Mouse (Mus musculus) stomach, embryonic 16.5 days (tissue): ENCODE data around the gene Galntl5. TPM values are rescaled to one million over a fixed set of nuclear protein-coding genes. Genes with fewer than 3 reads are reported as not detected.
"Not testable (repeated sequence)": the region's sequence is repeated elsewhere in the genome, so short reads cannot be mapped to it uniquely, and the experiment has no call there.

Experiments used
- ATAC-seq: fragments of 200-750 bp; cut with Nextera tagmentation; 2 replicates; pipeline ENCODE4 v1.8.0; 2017; ENCODE audit warnings: moderate number of reproducible peaks, moderate TSS enrichment; ENCODE audit not compliant: insufficient read depth, low FRiP score
- H3K27ac ChIP-seq: fragments of 300-500 bp; sonication (generic); 2 replicates; pipeline ENCODE4 v1.5.1; 2014; ENCODE audit warnings: low read length
- H3K27me3 ChIP-seq: fragments of 300-500 bp; sonication (generic); 2 replicates; pipeline ENCODE4 v1.6.1; 2014; ENCODE audit warnings: low read length, control low read depth, mixed read lengths; ENCODE audit not compliant: control insufficient read depth, insufficient read depth
- H3K36me3 ChIP-seq: fragments of 300-500 bp; sonication (generic); 2 replicates; pipeline ENCODE4 v1.6.1; 2014; ENCODE audit warnings: low read length; ENCODE audit not compliant: control insufficient read depth, insufficient read depth
- H3K4me1 ChIP-seq: fragments of 300-500 bp; sonication (generic); 2 replicates; pipeline ENCODE4 v1.6.1; 2014; ENCODE audit warnings: low read length, control low read depth, mixed read lengths; ENCODE audit not compliant: control insufficient read depth, insufficient read depth
- H3K4me2 ChIP-seq: fragments of 300-500 bp; sonication (generic); 2 replicates; pipeline ENCODE4 v1.6.1; 2014; ENCODE audit warnings: low read depth, low read length, mixed read lengths
- H3K4me3 ChIP-seq: fragments of 300-500 bp; sonication (generic); replicated peaks from 2 replicates; pipeline ENCODE4 v1.5.1; 2014; ENCODE audit warnings: mild to moderate bottlenecking, low read length
- H3K9ac ChIP-seq: fragments of 300-500 bp; sonication (generic); 2 replicates; pipeline ENCODE4 v1.6.1; 2014; ENCODE audit warnings: low read length
- H3K9me3 ChIP-seq: fragments of 300-500 bp; sonication (generic); replicated peaks from 2 replicates; pipeline ENCODE4 v1.6.1; 2016; ENCODE audit warnings: low read length, control low read depth; ENCODE audit not compliant: control insufficient read depth
- WGBS: fragments of 180-500 bp; shearing (Covaris S2); extraction: QIAGEN DNeasy Blood & Tissue Kit; methylation state at CpG from one replicate; pipeline ENCODE4 v1.1.7; 2014; 5-methylcytosine and 5-hydroxymethylcytosine counted together
- polyA plus RNA-seq: library from polyadenylated mRNA; unstranded; fragments of >200 nt; fragmentation: Nextera tagmentation; extraction: Ambion mirVana; gene quantifications from 2 replicates; pipeline ENCODE4 v1.2.1, GENCODE M21; 2015

Galntl5 gene
- polyA plus RNA-seq, 1 experiment from 2014 or later = not detected

GRCm38 (mm10) chr5:25162981-25163380 lies 18.3 kb upstream of the Galntl5 start:
- H3K27me3 ChIP-seq = no peaks in the 10 kb centered on the region
- H3K9ac ChIP-seq = no peak overlapping the region
- no peak overlapping the region for H3K4me2 ChIP-seq
- H3K9me3 ChIP-seq = 0 out of 2 replicates have a peak, but pooled peaks cover 4% of the 10 kb centered on the region
- no peak overlapping the region for H3K4me3 ChIP-seq
- WGBS = 59% methylated on average over 4 of the region's 4 CpGs
- no peaks in the 10 kb centered on the region for H3K4me1 ChIP-seq
- H3K36me3 ChIP-seq = no peaks in the 10 kb centered on the region
- peak; percentile 83 for ATAC-seq
- H3K27ac ChIP-seq = no peak overlapping the region

DNA sequence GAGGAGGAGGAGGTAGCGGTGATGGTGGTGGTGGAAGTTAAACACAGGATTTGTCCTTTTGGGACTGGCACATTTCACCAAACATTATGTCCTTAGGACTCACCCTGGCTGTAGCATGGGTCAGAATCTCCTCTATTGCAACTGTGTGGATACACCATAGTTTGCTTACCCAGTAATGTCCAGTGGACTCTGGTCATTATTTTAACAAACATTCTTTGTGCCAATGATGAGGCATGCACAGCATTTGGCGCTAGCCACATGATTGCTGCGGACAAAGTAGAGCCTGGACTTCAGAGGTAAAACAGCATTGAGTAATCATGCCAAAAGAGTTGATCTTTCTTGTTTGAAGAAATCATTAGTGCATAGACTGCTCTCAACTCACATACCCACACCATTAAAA lies 17.3 kb upstream of the Galntl5 start:
- no peak overlapping the region for H3K9ac ChIP-seq
- no peak overlapping the region for H3K27ac ChIP-seq
- no peaks in the 10 kb centered on the region for H3K36me3 ChIP-seq
- no peaks in the 10 kb centered on the region for H3K9me3 ChIP-seq
- no peaks in the 10 kb centered on the region for H3K27me3 ChIP-seq
- no peaks in the 10 kb centered on the region for H3K4me1 ChIP-seq
- no peak for ATAC-seq
- no peak overlapping the region for H3K4me2 ChIP-seq
- no peak overlapping the region for H3K4me3 ChIP-seq
- WGBS = 74% methylated on average over 3 of the region's 3 CpGs

DNA sequence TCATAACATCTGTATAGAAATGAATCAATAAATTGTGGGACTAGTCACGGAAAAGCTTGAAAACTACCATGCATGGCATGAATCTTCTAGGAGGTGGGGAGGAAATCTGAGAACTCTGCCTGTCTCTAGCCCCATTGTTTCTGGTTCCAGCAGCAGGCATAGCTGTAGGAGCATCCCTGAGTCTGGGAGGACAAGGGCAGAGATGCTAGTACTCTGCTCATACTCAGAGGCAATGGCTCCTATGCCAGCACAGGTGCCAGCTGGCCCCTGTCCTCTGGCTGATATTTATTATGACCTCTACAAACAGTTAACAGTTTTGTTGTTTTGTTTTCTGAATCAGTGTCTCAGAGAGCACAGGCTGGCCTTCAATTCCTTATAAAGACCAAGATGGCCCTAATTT lies 16.9 kb upstream of the Galntl5 start:
- Histone ChIP-seq H3K4me1 (no peaks in the 10 kb centered on the region), H3K9ac (no peak overlapping the region), H3K36me3 (no peaks in the 10 kb centered on the region), H3K27me3 (no peaks in the 10 kb centered on the region), H3K4me2 (no peak overlapping the region), H3K27ac (no peak overlapping the region), H3K4me3 (no peak overlapping the region), H3K9me3 (no peaks in the 10 kb centered on the region)
- WGBS = 68% methylated on average over 1 of the region's 1 CpGs
- no peak for ATAC-seq

- H3K27ac ChIP-seq = no peak overlapping the region
- no peak for ATAC-seq
- H3K9ac ChIP-seq = no peak overlapping the region
- no peaks in the 10 kb centered on the region for H3K9me3 ChIP-seq
- 74% methylated on average over 4 of the region's 4 CpGs for WGBS
- no peak overlapping the region for H3K4me3 ChIP-seq
- no peak overlapping the region for H3K4me2 ChIP-seq
- H3K27me3 ChIP-seq = no peaks in the 10 kb centered on the region
- H3K36me3 ChIP-seq = no peaks in the 10 kb centered on the region
- no peaks in the 10 kb centered on the region for H3K4me1 ChIP-seq
Measured at GRCm38 (mm10) chr5:25165102-25165788, 16.0 kb upstream of the Galntl5 start.

DNA sequence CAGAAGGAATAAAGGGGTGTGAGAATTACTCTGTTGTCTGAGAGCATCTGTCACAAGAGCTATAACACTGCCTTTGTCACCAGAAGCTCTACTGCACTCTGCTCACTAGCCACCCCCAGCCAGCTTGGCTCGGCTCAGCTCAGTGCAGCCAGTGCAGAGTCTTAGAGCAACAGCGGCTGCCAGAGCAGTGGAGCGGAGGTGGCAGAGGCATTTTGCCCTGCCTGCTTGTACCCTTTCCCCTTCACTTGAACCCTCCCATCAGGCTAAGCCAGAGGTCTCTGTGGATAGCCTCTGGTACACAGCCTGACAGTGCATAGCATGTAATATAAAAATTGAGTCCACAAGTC lies 15.5 kb upstream of the Galntl5 start:
- Histone ChIP-seq H3K4me3 (no peak overlapping the region), H3K9me3 (no peaks in the 10 kb centered on the region), H3K27me3 (no peaks in the 10 kb centered on the region), H3K4me1 (no peaks in the 10 kb centered on the region), H3K27ac (no peak overlapping the region), H3K36me3 (no peaks in the 10 kb centered on the region), H3K9ac (no peak overlapping the region), H3K4me2 (no peak overlapping the region)
- WGBS = 88% methylated on average over 3 of the region's 3 CpGs
- ATAC-seq = no peak

DNA sequence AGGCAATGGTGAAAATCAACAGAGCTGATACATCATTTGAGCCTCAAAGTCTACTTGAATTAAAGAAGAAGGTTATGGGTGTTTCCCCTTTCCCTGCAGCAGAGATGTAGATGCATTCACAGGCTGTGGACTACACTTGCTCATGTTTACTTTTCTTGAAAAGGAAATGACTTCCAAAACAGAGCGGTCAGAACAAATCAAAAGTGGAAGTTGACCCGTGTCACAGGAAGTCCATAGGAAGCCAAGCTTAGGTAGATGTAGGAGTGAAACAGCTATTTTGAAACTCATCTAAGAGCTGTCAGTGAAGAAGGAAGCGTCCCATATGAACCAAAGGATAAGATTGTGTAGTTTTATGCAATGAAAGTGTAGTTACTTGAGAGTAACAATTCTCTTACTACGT lies 14.6 kb upstream of the Galntl5 start:
- Histone ChIP-seq H3K4me2 (no peak overlapping the region), H3K4me1 (no peaks in the 10 kb centered on the region), H3K27me3 (no peaks in the 10 kb centered on the region), H3K9ac (no peak overlapping the region), H3K27ac (no peak overlapping the region), H3K9me3 (no peaks in the 10 kb centered on the region), H3K4me3 (no peak overlapping the region), H3K36me3 (no peaks in the 10 kb centered on the region)
- WGBS = 62% methylated on average over 4 of the region's 4 CpGs
- no peak for ATAC-seq

GRCm38 (mm10) chr5:25177937-25178336 lies 3.3 kb upstream of the Galntl5 start:
- not testable (repeated sequence) for H3K36me3 ChIP-seq, H3K9me3 ChIP-seq, H3K4me1 ChIP-seq, H3K4me3 ChIP-seq, H3K27ac ChIP-seq, H3K4me2 ChIP-seq, H3K9ac ChIP-seq, H3K27me3 ChIP-seq, ATAC-seq
- 86% methylated on average over 5 of the region's 5 CpGs for WGBS

GRCm38 (mm10) chr5:25178543-25178942 lies 2.7 kb upstream of the Galntl5 start:
- not testable (repeated sequence) for H3K36me3 ChIP-seq, H3K27me3 ChIP-seq

DNA sequence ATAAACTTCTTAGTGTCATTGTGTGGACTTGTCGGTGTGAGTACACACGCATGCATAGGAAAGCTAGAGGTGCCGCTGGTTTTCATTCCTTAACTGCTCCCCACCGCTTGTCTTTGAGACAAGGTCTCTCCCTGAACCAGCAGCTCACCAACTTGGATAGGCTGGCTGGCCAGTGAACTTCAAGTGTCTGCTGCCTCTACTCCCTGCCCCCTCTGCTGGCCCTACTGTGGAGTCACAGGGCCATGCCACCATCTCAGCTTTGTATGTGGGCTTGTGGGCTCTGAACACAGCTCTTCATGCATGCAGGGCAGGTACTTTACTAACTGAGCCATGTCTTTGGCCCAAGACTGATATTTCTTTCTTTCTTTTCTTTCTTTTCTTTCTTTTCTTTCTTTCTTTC lies 2.0 kb upstream of the Galntl5 start:
- Histone ChIP-seq H3K4me1 (no peaks in the 10 kb centered on the region), H3K27me3 (no peaks in the 10 kb centered on the region), H3K27ac (no peak overlapping the region), H3K36me3 (no peaks in the 10 kb centered on the region), H3K4me2 (no peak overlapping the region), H3K9ac (no peak overlapping the region), H3K4me3 (no peak overlapping the region), H3K9me3 (no peaks in the 10 kb centered on the region)
- WGBS = 93% methylated on average over 4 of the region's 4 CpGs
- no peak for ATAC-seq

More at GRCm38 (mm10) chr5:25178543-25178942, 2.7 kb upstream of the Galntl5 start:
- not testable (repeated sequence) for H3K4me1 ChIP-seq, H3K9ac ChIP-seq, H3K9me3 ChIP-seq, H3K4me2 ChIP-seq, H3K27ac ChIP-seq, ATAC-seq, H3K4me3 ChIP-seq
- WGBS = 69% methylated on average over 4 of the region's 4 CpGs
